Mouse (Mus musculus): ENCODE results near the gene Togaram2. TPM values are rescaled to one million over a fixed set of nuclear protein-coding genes. Genes with fewer than 3 reads are reported as not detected.

The Togaram2 gene
- polyA plus RNA-seq (2014; fragmentation: Illumina TruSeq; extraction: RNeasy Lipid Tissue Mini Kit (QIAGEN cat#74804); ENCODE audit: low read depth, low replicate concordance) = not detected

GRCm38 (mm10) chr17:71673092-71673491 lies at the start of gene Togaram2:
Gene Togaram2 (plus strand): TSS chr17:71673261.

GRCm38 (mm10) chr17:71752831-71753230 lies 79.8 kb downstream of the Togaram2 start, which contains the start of gene Pcare:
Gene Pcare (minus strand): TSS chr17:71752894.

GRCm38 (mm10) chr17:71768173-71768572 lies 95.1 kb downstream of the Togaram2 start, which contains the start of gene Clip4:
Gene Clip4 (plus strand): TSS chr17:71768473.

Other genes with a start within 250 kb of the Togaram2 start
- not detected for gene Gm4707, start 213.3 kb upstream of the Togaram2 start, polyA plus RNA-seq (2014; fragmentation: Illumina TruSeq; extraction: RNeasy Lipid Tissue Mini Kit (QIAGEN cat#74804); ENCODE audit: low read depth, low replicate concordance)
- 79.7 TPM for gene Smchd1, start 197.9 kb upstream of the Togaram2 start, polyA plus RNA-seq (2014; fragmentation: Illumina TruSeq; extraction: RNeasy Lipid Tissue Mini Kit (QIAGEN cat#74804); ENCODE audit: low read depth, low replicate concordance)
- 16.3 TPM for gene Ndc80, start 146.4 kb upstream of the Togaram2 start, polyA plus RNA-seq (2014; fragmentation: Illumina TruSeq; extraction: RNeasy Lipid Tissue Mini Kit (QIAGEN cat#74804); ENCODE audit: low read depth, low replicate concordance)
- gene Spdya, start 121.2 kb upstream of the Togaram2 start, polyA plus RNA-seq (2014; fragmentation: Illumina TruSeq; extraction: RNeasy Lipid Tissue Mini Kit (QIAGEN cat#74804); ENCODE audit: low read depth, low replicate concordance) = 0.44 TPM
- gene Wdr43, start 57.4 kb upstream of the Togaram2 start, polyA plus RNA-seq (2014; fragmentation: Illumina TruSeq; extraction: RNeasy Lipid Tissue Mini Kit (QIAGEN cat#74804); ENCODE audit: low read depth, low replicate concordance) = 92.1 TPM
- gene Pcare, start 79.6 kb downstream of the Togaram2 start, polyA plus RNA-seq (2014; fragmentation: Illumina TruSeq; extraction: RNeasy Lipid Tissue Mini Kit (QIAGEN cat#74804); ENCODE audit: low read depth, low replicate concordance) = not detected
- gene Clip4, start 95.2 kb downstream of the Togaram2 start, polyA plus RNA-seq (2014; fragmentation: Illumina TruSeq; extraction: RNeasy Lipid Tissue Mini Kit (QIAGEN cat#74804); ENCODE audit: low read depth, low replicate concordance) = 17.3 TPM